Mouse (Mus musculus) brain, embryonic 14.5 days (tissue): ENCODE results near the gene Gdpd5. TPM values are rescaled to one million over a fixed set of nuclear protein-coding genes. Genes with fewer than 3 reads are reported as not detected.

ENCODE experiments used
- DNase-seq: peaks from one replicate; pipeline ENCODE4 v3.0.0-alpha.2; 2011; ENCODE audit warnings: low read depth
- CTCF ChIP-seq: fragments of 200-500 bp; IDR thresholded peaks from 2 replicates; pipeline ENCODE4 v1.5.1; 2012; ENCODE audit warnings: inconsistent platforms, mild to moderate bottlenecking, moderate library complexity, borderline replicate concordance; ENCODE audit not compliant: insufficient read depth, insufficient read length; ENCODE audit errors: extremely low read depth
- POLR2A ChIP-seq: fragments of 200-500 bp; IDR thresholded peaks from 2 replicates; pipeline ENCODE4 v1.6.1; 2012; ENCODE audit warnings: mild to moderate bottlenecking, inconsistent platforms, borderline replicate concordance; ENCODE audit not compliant: poor library complexity, insufficient read depth, insufficient read length, severe bottlenecking; ENCODE audit errors: extremely low read depth
- polyA plus RNA-seq: library from polyadenylated mRNA; depleted of rRNA; stranded (reverse); fragments of >200 nt; gene quantifications from 2 replicates; pipeline ENCODE4 v1.2.3, GENCODE M21; 2012

Gdpd5 gene
- polyA plus RNA-seq, 1 experiment = 70.2 TPM

GRCm38 (mm10) chr7:99438881-99439280, 57.7 kb downstream of the Gdpd5 start:
- no peak for DNase-seq
- peak; percentile 31; the same call in 1 of the 2 replicates for TF ChIP-seq CTCF
- TF ChIP-seq POLR2A = no peak

GRCm38 (mm10) chr7:99441534-99442072, 60.4 kb downstream of the Gdpd5 start:
- DNase-seq = peak; percentile 48

GRCm38 (mm10) chr7:99443164-99443563, 62.0 kb downstream of the Gdpd5 start:
- DNase-seq = no peak
- TF ChIP-seq POLR2A (no peak), CTCF (no peak)

More at GRCm38 (mm10) chr7:99441534-99442072, 60.4 kb downstream of the Gdpd5 start:
- TF ChIP-seq CTCF = no peak
- no peak for TF ChIP-seq POLR2A

- DNase-seq = no peak
- TF ChIP-seq POLR2A = no peak
- peak; percentile 54 for TF ChIP-seq CTCF
Observed at GRCm38 (mm10) chr7:99444012-99444411, 62.8 kb downstream of the Gdpd5 start.

GRCm38 (mm10) chr7:99445833-99446232, 64.6 kb downstream of the Gdpd5 start:
- TF ChIP-seq POLR2A (no peak), CTCF (peak; percentile 43; the same call in 1 of the 2 replicates)
- DNase-seq = no peak

GRCm38 (mm10) chr7:99447323-99447722, 66.1 kb downstream of the Gdpd5 start:
- no peak for DNase-seq
- TF ChIP-seq POLR2A = no peak
- TF ChIP-seq CTCF = no peak

- no peak for TF ChIP-seq POLR2A
- no peak for TF ChIP-seq CTCF
- no peak for DNase-seq
Observed at GRCm38 (mm10) chr7:99448619-99449018, 67.4 kb downstream of the Gdpd5 start.

- TF ChIP-seq POLR2A (no peak), CTCF (no peak)
- peak; percentile 68 for DNase-seq
Observed at GRCm38 (mm10) chr7:99449063-99449462, 67.8 kb downstream of the Gdpd5 start.

- no peak for TF ChIP-seq CTCF
- no peak for TF ChIP-seq POLR2A
- DNase-seq = peak; percentile 85
Observed at GRCm38 (mm10) chr7:99449751-99450150, 68.5 kb downstream of the Gdpd5 start.

- peak; percentile 91 for DNase-seq
- no peak for TF ChIP-seq POLR2A
- peak; percentile 92 for TF ChIP-seq CTCF
Observed at GRCm38 (mm10) chr7:99450703-99451102, 69.5 kb downstream of the Gdpd5 start.

GRCm38 (mm10) chr7:99452859-99453258, 71.6 kb downstream of the Gdpd5 start:
- DNase-seq = no peak
- TF ChIP-seq CTCF (no peak), POLR2A (no peak)

- TF ChIP-seq CTCF = no peak
- TF ChIP-seq POLR2A = no peak
- no peak for DNase-seq
Observed at GRCm38 (mm10) chr7:99454044-99454443, 72.8 kb downstream of the Gdpd5 start.

GRCm38 (mm10) chr7:99458849-99459248, 77.6 kb downstream of the Gdpd5 start:
- TF ChIP-seq POLR2A (no peak), CTCF (no peak)
- DNase-seq = no peak

GRCm38 (mm10) chr7:99459888-99460652, 78.9 kb downstream of the Gdpd5 start:
- no peak for DNase-seq
- TF ChIP-seq CTCF (no peak), POLR2A (no peak)
